Mouse (Mus musculus) granulocyte monocyte progenitor cell, adult 5-6 weeks (primary cell): ENCODE measurements at regions not wholly inside any gene's neighbourhood (a gene's known extent, or its start where the extent isn't known, plus 50 kb on each side); places are given as distances from the start of the nearest gene placed in this dataset.

Source experiments
- ATAC-seq: replicated peaks from 2 replicates; pipeline ENCODE4 v1.8.0; 2016; ENCODE audit warnings: mild to moderate bottlenecking, moderate TSS enrichment, inconsistent platforms; ENCODE audit not compliant: poor library complexity, severe bottlenecking

DNA sequence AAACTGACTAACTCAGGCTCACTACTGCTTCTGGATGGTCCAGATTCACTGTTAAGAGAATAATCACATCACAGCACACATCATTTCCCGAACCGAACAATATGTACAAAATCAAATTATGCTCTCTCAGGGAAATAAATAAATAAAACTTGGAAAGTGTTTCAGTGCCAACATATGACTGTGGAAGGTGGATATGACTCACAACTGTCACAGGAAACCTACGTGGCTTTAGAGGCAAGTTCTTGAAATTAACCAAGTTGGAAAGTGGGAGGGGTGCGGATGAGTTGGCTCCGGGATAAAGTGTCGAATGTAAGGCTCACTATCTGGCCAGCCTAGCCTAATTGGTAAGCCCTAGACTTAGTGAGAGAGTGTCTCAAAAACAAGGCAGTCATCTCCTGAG lies 69.1 kb upstream of the Zdhhc17 start:
- no peak for ATAC-seq

DNA sequence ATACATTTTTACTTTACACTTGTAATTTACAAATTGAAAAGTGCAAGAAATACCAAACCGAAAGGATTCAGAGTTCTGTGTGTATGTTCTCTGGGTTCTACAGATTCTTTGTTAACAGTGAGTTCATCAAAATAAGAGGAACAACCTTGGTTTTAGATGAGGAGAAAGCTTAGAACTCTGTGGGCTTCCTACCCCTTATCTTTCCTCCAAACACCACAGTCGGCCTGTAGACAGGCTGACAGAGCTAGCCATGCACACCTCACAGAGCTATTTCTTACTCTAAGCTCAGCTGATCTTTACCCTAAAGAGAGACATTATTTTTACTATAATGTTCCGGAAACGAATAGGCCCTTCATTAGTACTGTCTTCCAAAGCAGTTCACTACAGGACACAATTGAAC lies 67.7 kb upstream of the Zdhhc17 start:
- ATAC-seq = no peak

DNA sequence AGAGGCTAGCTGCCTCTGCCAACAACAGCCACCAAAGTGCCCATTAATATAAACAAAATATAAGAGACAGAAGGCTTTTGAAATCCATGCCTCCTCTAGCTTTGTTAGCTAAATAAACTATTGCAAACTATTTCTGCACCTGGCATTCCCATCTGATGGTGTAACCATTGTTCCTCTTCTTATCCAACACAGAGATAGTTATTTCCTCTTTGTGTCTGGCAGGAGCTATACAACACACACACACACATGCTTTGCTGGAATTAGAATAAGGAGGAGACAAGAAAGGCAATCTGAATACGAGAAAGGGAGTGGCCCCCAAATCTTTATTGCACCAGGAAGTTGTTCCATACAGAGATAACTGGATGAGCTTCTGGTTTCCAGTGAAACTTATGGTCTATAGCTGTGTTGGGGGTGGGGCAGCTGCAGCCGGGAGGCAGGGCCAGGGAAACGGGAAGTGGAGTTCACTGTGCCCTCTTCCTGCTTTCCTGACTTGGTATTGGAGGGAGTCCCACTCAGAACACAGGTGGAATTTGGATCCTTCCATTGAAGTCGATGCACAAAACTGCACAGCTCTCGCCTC lies 64.0 kb upstream of the Zdhhc17 start:
- peak; percentile 93 for ATAC-seq

DNA sequence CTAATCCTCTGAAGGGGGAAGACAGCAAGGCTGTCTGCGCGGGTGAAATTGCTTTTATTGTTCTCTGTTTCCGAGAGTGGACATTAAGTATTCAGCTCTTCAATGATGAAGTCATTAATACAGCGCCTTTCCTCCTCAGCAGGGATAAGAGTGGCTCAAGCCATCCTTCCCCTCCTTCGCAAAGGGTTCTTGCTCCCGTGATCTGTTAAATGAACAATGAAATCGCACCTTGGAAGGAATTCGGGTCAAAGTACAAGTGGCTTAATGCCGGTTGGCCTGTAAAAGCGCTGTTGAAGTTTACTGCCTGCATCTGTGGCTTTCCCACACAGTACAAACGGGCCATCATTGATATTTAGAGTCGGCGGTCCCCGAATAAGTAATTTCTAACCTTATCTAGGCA lies 63.3 kb upstream of the Zdhhc17 start:
- ATAC-seq = no peak

DNA sequence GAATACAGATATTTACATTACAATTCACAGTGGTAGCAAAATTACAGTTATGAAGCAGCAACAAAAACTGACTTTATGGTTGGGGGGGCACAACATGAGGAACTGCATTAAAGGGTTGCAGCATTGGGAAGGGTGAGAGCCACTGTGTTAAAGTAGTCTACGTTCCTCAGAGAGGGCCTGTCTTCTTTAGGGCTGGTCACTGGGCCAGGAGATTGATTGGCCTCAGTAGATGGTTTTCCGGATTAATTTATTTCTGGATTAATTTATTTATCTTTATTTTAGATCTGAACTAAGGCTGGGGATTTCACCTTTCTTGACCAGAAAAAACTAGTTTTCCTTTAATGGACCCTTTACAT lies 62.6 kb upstream of the Zdhhc17 start:
- ATAC-seq = no peak

DNA sequence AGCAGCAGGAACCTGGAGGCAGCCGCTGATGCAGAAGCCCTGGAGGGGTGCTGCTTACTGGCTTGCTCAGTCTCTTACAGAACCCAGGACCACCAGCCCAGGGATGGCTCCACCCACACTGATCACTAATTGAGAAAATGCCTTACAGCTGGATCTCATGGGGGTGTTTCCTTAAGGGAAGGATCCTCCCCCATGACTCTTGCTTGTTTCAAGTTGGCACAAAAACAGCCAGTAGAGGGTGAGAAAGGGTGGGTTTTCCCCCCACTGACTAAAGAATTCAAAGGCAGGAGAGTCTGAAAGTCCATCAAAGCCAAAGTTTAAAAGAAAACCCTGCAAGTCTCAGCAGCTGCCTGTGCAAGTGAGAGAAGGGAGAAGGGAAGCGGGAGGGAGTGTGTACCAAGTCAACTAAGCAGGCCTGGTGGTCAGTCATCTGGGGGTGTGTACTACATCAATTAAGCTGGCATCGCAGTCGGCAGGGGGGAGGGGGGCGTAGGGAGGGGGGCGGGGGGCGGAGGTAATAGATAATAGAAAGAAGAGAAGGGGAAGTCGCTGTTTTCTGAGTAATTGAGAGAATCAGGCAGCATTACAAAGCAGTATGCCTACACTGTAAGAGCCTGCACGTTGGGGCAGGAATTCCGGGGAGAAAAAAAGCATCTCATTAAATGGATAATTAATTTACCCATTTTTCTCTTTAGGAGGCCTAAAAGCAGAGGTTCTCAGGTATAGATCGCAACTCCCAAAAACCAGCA lies 62.0 kb upstream of the Zdhhc17 start:
- ATAC-seq = peak; percentile 33

DNA sequence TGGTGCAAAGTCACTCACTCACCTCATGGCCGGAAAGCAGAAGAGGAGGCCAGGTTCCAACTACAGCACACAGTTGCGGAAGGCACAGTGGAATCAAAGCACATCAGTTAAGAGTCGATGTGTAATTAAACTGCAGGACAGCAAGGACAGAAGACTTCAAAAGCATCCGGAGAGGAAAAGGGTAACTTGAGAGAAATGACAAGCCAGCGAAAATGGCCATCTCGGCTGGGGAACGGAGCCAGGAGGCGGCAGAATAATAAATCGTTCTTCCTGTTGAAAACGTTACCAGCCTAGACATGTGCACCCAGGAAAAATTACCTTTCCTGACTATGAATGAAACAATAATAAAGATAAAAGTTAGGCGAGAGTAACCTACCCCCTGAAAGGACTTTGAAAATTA lies 56.2 kb upstream of the Zdhhc17 start:
- ATAC-seq = no peak

- no peak for ATAC-seq
Measured at GRCm38 (mm10) chr10:111060626-111061025, 50.7 kb upstream of the Zdhhc17 start.
